Mouse (Mus musculus) spleen, adult 12 weeks (tissue): ENCODE results near the gene Poc1b.
A peak's percentile ranks its signal among the peaks of the same experiment; 100 is the strongest.

ENCODE experiments used
- DNase-seq: peaks from one replicate; pipeline ENCODE4 v3.0.0; 2022; ENCODE audit warnings: low spot score

The Poc1b gene

DNA sequence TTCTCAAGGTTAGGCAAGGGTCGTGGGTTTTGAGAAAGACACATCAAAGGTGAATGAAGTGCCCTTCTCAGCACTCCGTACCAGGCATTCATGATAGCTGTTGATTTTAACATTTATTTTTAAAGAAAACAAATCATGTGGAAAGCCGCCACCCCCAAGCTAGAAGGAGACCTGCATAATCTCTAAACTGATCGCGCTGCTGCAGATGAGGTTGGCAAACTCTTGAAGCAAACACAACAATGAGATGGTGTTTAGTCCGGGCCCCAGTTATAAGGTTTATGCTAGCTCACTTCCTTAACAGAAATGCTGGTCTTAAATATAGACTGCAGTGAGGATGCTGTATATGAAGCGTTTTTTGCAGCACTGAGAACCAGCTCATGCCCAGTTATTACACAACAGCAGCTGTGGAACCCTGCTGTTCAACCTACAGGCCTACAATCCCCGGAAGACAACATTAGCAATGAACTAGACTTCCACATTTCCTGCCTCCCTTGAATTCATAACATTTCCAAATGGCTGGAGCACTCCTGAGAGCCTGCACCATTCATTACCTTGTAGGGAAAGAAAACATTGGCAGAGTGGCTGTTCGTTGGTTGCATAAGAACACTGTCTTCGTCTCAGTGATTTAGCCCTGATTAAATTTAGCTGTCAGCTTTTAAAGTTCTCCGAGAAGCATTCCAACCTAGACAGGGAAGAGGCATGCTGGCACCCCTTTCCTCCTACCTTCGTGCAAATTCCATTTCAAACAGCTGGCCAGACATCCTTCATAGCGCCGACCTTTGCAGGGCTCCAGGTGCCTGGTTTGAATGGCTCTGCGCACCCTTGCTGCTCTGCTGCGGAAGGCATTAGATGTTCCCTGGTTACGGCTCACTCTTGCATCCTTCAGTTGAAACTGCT is 121.4 kb downstream of the Poc1b start:
- no peak for DNase-seq

DNA sequence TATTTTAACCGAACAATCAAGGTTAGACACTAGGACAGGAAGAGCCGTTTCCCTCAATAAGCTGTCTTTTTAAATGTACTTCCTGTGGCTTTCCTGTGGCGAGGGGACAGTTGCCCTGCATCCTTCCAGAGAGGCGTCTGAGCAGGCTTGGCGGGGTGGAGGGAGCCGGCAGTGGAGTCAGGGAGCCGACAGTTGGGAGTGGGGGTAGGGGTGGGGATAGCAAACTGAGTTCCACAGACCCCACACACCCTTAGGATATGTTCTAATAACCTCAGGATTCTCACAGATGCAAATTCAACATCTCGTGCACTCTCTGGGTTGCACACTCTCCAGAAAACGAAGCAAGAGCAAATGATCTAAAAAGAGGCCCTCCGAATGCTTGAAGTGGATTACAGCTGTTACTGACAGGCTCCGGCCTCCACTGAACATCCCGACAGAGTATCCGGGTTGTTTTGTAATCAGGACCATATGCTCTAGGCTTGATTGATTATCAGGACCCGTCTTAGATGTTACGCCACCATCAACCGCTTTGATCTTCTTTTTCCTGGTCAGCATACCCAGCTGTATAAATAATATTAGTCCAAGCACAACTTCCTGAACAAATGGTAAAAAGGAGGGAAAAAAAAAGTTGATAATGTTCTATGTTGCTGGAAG is 122.3 kb downstream of the Poc1b start:
- DNase-seq, result no peak

GRCm38 (mm10) chr10:99232518-99233227 is 125.8 kb downstream of the Poc1b start:
- no peak for DNase-seq

DNA sequence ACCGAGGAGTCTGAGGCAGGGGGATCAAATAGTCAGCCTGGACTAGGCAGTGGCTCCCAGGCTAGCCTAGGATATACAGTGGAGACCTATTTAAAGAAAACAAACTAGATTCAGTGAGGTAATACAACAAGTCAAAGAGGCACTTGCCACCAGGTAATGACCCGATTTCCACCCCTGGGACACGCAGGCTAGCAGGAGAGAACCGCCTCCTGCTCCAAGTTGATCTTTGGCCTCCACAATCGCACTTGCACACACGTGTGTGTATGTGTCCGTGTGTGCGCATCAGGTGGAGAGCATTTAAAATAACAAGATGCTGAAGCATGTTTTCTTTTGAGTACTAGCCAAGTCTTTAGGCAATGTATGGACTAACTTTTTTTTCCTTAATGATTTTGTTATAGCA is 127.5 kb downstream of the Poc1b start:
- DNase-seq, result no peak

DNA sequence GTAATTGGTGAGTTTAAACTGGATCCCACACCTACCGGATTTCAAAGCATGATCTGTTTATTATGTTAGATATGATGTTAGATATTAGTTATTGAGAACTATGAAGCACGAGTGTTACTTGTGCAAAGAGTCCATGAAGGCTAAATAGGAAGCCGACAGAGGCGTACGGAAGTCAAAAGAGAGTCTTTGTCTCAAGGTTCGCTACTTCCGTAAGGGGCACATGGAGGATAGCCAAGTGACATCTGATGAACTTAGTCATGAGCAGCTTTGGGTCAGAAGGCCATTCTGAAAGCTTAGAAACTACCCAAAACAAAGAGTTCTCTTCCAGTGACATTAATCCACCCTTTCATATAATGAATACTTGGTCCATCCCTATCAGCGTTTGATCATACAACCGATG is 128.2 kb downstream of the Poc1b start:
- no peak for DNase-seq

DNA sequence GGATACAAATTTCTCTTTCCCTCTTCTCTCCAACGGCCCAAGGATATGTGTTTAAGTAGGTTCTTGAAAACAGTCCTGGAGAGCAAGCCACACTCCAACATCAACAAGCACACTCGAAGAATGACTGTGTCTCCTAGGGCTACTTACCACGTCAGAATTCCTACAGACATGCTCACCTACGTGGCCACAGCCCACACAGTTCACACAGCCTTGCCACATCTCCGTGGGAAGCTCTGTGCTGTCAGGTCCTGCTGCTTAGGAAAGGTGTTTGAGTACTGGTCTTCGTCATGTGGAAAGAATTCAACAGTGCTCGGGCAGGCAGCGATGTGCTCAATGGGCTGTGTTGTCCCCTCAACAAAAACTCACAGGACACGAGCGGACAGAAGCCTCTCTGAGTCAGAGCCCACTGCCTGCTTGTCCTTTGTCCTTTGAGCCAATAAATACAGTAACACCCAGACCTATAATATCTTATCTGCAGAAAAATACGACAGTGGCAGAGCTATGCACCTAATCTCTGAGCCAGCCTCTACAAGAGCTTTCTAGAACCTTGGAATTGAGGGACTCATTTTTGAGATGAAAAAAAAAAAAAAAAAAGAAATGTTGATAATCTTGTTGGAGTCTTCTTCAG is 130.5 kb downstream of the Poc1b start:
- DNase-seq, result no peak

GRCm38 (mm10) chr10:99238537-99238936 is 131.7 kb downstream of the Poc1b start:
- no peak for DNase-seq

- no peak for DNase-seq
Observed at GRCm38 (mm10) chr10:99241284-99241828, 134.5 kb downstream of the Poc1b start.

DNA sequence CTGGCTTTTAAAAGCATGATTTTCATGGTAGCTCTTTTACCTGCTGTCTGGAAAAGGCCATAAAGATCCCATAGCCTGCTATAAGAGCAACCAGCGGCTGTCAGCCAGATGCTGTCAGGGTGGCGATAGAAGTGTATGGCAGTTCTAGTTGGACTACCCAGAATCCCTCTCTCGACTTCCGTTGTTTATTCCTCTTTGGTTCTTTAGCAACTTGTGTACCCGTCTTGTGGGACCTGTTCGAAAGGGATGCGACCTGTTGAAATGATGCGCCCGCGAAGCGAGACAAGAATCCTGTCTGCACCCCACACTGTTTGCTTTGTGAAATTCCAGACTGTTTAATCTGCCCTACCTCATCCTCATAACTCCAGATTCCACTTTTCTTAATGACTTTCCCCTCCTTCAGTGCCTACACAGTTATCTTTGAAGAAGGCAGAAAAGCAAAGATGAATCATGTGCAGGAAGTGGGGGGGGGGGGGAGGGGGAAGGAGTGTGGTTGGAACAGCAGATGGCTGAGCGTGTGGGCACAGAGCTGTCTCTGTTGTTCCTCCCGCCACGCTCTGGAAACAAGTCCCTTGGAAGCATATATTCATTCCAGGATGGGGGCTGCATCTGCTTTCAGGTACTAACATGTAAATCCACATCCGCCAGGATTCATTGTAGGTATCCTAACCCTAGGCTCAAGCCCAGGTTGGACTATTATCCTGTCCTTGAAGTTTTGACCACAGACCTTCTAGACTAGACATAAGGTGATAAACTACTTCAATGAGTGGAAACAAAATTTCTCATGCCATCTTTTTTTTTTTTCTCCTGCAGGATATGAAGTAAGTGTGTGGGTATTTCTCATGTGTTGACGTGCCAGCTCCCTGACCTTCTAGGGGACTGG is 135.2 kb downstream of the Poc1b start:
- DNase-seq, result peak; percentile 7

- DNase-seq, result no peak
Observed at GRCm38 (mm10) chr10:99242721-99243120, 135.9 kb downstream of the Poc1b start.

GRCm38 (mm10) chr10:99243907-99244489 is 137.2 kb downstream of the Poc1b start:
- DNase-seq, result no peak

- no peak for DNase-seq
Observed at GRCm38 (mm10) chr10:99244655-99245260, 137.9 kb downstream of the Poc1b start.

DNA sequence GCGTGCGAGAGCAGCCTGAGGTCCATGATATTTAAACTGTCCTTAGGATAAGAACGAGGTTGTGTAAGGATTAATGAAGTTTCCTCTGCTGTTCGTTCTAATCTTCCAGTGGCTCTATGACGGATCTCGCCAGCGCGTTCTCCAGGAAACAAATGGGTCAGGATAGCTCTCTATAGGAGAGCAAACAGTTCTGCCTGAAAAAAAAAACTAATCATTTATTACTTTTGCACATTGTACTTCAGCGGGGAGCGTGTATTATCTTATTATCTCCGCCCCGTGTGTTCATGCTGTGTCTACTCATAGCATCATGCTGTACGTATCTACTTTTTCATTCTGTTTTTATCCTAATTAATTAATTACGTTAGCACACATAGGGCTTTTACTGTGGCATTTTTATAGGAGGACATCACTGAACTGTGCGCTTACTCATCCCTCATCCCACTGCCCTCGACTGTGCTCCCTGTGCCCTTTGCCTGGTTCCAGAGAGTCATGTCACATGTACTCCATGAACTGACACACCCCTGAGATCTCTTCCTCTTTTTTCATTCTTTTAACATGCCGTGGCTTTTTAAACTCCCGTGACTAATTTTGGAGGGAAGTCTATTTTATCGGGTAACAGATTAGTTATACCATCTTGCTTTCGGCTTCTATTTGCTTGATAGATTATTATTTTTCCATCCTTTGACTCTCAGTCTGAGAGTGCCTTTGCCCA is 140.1 kb downstream of the Poc1b start:
- DNase-seq, result no peak
